Mouse (Mus musculus): ENCODE results near the gene Tapbp. TPM values are rescaled to one million over a fixed set of nuclear protein-coding genes. Genes with fewer than 3 reads are reported as not detected.

Gene Tapbp
- polyA plus RNA-seq, 1 experiment: 22.1 TPM

DNA sequence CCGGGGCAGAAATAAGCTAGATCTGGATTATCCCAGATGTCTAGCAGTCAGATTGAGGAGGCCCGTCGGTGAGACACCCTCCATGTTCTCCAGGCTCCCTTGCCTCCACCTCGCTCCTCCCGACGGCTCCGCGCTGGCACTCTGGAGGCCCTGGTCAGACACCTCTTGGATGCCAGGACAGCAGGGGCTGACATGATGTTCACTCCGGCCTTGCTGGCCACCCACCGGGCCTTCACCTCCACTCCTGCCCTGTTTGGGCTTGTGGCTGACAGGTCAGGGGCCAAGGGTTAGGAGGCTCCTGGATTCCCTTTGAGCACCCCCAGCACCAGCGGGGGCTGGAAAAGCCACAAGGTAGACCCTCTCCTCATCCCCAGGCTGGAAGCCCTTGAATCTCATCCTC is 16.2 kb downstream of the Tapbp start:
- TF ChIP-seq POLR2A (IDR thresholded peaks at IDR 0.05; ENCODE audit: extremely low read depth, insufficient read depth, low read length): no peak
- no peak for TF ChIP-seq CTCF (IDR thresholded peaks at IDR 0.05; ENCODE audit: extremely low read depth, insufficient read depth, low read length)

DNA sequence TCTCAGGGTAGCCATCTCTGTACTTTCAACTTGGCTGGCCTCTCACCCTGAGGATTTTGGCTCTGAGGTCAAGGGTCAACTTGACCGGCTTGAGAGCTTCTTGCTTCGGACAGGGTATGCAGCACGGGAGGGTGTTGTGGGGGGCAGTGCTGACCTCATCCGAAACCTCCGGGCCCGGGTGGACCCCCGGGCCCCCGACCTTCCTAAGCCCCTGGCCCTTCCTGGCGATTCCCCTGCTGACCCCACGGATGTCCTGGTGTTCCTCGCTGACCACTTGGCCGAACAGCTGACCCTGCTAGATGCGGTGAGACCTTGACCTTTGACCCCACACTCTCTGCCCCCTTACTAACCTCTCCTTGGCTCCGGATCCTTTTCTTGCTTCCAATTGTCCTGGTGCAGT is 16.7 kb downstream of the Tapbp start:
- no peak overlapping the region for H3K4me3 ChIP-seq (ENCODE audit: insufficient read depth, low read length)
- no peak overlapping the region for H3K27ac ChIP-seq (ENCODE audit: insufficient read depth, low read length)
- H3K4me1 ChIP-seq (ENCODE audit: control insufficient read depth, insufficient read depth, low read length): no peaks in the 10 kb centered on the region
- TF ChIP-seq POLR2A (IDR thresholded peaks at IDR 0.05; ENCODE audit: extremely low read depth, insufficient read depth, low read length): no peak
- no peak for TF ChIP-seq CTCF (IDR thresholded peaks at IDR 0.05; ENCODE audit: extremely low read depth, insufficient read depth, low read length)

More for the DNA sequence above, 16.2 kb downstream of the Tapbp start:
- Histone ChIP-seq H3K4me3 (ENCODE audit: insufficient read depth, low read length) (no peak overlapping the region), H3K4me1 (ENCODE audit: control insufficient read depth, insufficient read depth, low read length) (no peaks in the 10 kb centered on the region), H3K27ac (ENCODE audit: insufficient read depth, low read length) (no peak overlapping the region)

DNA sequence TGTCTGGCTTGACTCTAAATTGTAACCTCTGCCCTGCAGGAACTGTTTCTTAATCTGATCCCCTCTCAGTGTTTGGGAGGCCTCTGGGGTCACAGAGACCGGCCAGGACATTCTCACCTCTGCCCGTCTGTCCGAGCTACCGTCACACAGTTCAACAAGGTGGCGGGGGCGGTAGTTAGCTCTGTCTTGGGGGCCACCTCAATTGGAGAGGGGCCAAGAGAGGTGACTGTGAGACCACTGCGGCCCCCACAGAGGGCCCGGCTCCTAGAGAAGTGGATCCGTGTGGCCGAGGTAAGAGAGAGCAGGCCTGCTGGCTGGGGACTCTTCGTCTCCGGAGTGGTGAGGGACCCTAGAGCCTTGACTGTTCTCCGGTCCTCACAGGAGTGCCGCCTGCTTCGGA is 17.3 kb downstream of the Tapbp start:
- Histone ChIP-seq H3K4me1 (ENCODE audit: control insufficient read depth, insufficient read depth, low read length) (no peaks in the 10 kb centered on the region), H3K4me3 (ENCODE audit: insufficient read depth, low read length) (no peak overlapping the region), H3K27ac (ENCODE audit: insufficient read depth, low read length) (no peak overlapping the region)
- TF ChIP-seq POLR2A (IDR thresholded peaks at IDR 0.05; ENCODE audit: extremely low read depth, insufficient read depth, low read length): no peak
- no peak for TF ChIP-seq CTCF (IDR thresholded peaks at IDR 0.05; ENCODE audit: extremely low read depth, insufficient read depth, low read length)

DNA sequence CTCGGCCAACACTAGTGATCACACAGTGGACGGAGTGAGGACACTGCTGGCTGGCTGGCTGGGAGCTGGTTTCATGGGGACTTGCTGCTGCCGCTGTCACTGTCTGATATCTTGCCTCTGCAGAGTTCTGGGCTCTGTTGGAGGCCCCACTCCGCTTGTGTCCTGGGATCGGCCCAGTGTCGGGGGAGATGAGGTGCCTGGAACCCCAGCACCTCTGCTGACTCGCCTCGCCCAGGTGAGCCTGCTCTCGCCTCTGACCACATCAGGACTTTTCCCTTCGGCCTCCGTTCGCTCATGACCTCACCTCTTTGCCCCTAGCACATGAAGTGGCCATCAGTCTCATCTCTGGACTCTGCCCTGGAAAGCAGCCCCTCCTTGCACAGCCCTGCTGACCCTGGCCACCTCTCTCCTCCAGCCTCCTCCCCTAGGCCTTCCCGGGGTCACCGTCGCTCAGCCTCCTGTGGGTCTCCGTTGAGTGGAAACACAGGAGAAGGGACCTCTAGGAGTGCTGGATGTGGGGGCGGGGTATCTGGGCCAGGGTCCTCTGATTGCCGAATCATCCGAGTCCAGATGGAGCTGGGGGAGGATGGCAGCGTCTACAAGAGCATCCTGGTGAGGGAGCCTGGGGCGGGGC is 19.8 kb downstream of the Tapbp start:
- no peak overlapping the region for H3K4me3 ChIP-seq (ENCODE audit: insufficient read depth, low read length)
- TF ChIP-seq POLR2A (IDR thresholded peaks at IDR 0.05; ENCODE audit: extremely low read depth, insufficient read depth, low read length) (no peak), CTCF (IDR thresholded peaks at IDR 0.05; ENCODE audit: extremely low read depth, insufficient read depth, low read length) (no peak)
- no peak overlapping the region for H3K27ac ChIP-seq (ENCODE audit: insufficient read depth, low read length)
- H3K4me1 ChIP-seq (ENCODE audit: control insufficient read depth, insufficient read depth, low read length): no peaks in the 10 kb centered on the region

DNA sequence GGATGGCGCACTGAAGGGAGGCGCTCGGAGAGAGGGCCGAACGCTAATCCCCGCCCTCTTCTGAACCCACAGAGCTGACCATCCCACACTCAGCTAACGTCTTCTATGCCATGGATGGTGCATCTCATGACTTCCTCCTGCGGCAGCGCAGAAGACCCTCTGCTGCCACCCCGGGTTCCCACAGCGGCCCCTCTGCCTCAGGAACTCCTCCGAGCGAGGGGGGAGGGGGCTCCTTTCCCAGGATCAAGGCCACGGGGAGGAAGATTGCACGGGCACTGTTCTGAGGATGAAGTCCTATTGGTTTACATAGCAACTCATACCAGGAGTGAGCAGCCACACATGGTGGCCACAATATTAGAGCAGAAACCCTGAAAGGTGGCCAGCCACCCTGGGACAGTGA is 21.3 kb downstream of the Tapbp start:
- no peaks in the 10 kb centered on the region for H3K4me1 ChIP-seq (ENCODE audit: control insufficient read depth, insufficient read depth, low read length)
- TF ChIP-seq POLR2A (IDR thresholded peaks at IDR 0.05; ENCODE audit: extremely low read depth, insufficient read depth, low read length) (no peak), CTCF (IDR thresholded peaks at IDR 0.05; ENCODE audit: extremely low read depth, insufficient read depth, low read length) (no peak)
- H3K4me3 ChIP-seq (ENCODE audit: insufficient read depth, low read length): no peak overlapping the region
- no peak overlapping the region for H3K27ac ChIP-seq (ENCODE audit: insufficient read depth, low read length)

DNA sequence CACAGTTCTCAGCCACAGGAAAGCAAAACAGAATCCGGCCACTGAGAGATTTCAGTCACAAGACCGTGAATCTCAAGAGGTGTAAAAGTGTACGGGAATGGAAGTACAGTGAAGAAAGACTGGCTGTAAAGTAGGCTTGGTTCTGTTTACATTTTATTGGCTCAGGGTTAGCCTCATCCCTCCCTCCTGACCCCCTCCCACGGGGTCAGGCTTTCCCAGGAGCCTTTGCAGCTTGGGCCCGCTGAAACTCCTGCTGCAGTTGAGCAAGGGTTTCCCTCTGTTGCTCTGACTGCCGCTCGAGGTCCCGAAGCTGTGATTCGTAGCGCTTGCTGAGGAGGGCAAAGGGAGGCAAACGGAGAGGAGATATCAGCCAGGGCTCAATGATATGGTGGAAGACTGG is 23.1 kb downstream of the Tapbp start:
- no peak for TF ChIP-seq CTCF (IDR thresholded peaks at IDR 0.05; ENCODE audit: extremely low read depth, insufficient read depth, low read length)
- no peak for TF ChIP-seq POLR2A (IDR thresholded peaks at IDR 0.05; ENCODE audit: extremely low read depth, insufficient read depth, low read length)
- Histone ChIP-seq H3K27ac (ENCODE audit: insufficient read depth, low read length) (no peak overlapping the region), H3K4me3 (ENCODE audit: insufficient read depth, low read length) (no peak overlapping the region; the same call in 1 of the 2 replicates), H3K4me1 (ENCODE audit: control insufficient read depth, insufficient read depth, low read length) (no peaks in the 10 kb centered on the region)

DNA sequence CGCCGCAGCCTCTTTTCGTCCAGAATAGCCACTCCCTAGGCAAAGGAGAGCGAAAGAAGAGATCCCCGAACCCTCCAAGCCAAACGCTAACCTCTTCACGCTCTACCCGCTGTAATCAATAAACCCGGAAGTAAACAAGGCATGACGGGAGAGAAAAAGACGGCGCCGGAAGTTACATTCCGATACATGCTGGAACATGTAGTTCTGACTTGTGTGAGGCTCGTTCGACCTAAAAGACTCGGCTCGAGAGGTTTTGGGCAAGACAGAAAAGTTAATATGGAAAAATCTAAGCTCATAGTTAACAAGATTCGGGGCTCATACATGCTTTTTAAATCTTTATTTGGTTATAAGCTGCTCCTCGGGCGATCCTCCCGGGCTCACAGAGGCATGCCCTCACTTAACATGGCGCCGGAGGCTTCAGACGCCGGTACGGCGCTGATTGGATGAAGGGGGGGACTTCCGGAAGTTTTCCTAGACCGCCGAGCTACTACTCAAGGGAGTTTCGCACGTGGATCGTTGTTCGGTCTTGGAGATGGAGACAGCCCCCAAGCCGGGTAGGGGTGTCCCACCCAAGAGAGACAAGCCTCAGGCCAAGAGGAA is 24.6 kb downstream of the Tapbp start, which contains the start of the genes Pfdn6 and Wdr46:
Gene Pfdn6 (minus strand): TSS at position 138 of the 600 bp plus-strand sequence.
Gene Wdr46 (plus strand): TSS at position 455 of the 600 bp plus-strand sequence.
- Histone ChIP-seq H3K27ac (ENCODE audit: insufficient read depth, low read length) (peak within 1 kb of the TSS; percentile 53; the same call in 1 of the 2 replicates), H3K4me3 (ENCODE audit: insufficient read depth, low read length) (peak within 1 kb of the TSS; percentile 56), H3K4me1 (ENCODE audit: control insufficient read depth, insufficient read depth, low read length) (no peaks in the 10 kb centered on the region)
- TF ChIP-seq POLR2A (IDR thresholded peaks at IDR 0.05; ENCODE audit: extremely low read depth, insufficient read depth, low read length) (peak; percentile 46; the same call in 1 of the 2 replicates), CTCF (IDR thresholded peaks at IDR 0.05; ENCODE audit: extremely low read depth, insufficient read depth, low read length) (no peak)

DNA sequence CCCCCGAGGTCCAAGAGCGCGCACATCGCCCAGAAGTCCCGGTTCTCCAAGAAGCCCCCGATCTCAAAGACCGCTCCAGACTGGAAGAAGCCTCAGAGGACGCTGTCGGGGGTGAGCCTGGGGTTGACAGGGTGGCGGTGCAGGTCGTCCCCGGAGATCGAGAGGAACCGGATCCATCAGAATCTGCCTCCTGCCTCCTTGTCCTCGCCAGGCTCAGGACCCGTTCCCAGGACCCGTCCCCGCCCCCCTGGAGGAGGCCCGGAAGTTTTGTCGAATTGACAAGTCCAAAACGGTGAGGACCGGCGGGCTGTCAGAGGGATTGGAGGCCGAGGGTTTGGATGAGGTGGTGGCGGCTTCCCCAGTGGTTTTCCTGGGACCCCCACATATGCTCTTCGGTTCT is 25.3 kb downstream of the Tapbp start:
- Histone ChIP-seq H3K27ac (ENCODE audit: insufficient read depth, low read length) (no peak overlapping the region), H3K4me1 (ENCODE audit: control insufficient read depth, insufficient read depth, low read length) (no peaks in the 10 kb centered on the region), H3K4me3 (ENCODE audit: insufficient read depth, low read length) (peak overlapping the region; percentile 56)
- no peak for TF ChIP-seq POLR2A (IDR thresholded peaks at IDR 0.05; ENCODE audit: extremely low read depth, insufficient read depth, low read length)
- TF ChIP-seq CTCF (IDR thresholded peaks at IDR 0.05; ENCODE audit: extremely low read depth, insufficient read depth, low read length): no peak

DNA sequence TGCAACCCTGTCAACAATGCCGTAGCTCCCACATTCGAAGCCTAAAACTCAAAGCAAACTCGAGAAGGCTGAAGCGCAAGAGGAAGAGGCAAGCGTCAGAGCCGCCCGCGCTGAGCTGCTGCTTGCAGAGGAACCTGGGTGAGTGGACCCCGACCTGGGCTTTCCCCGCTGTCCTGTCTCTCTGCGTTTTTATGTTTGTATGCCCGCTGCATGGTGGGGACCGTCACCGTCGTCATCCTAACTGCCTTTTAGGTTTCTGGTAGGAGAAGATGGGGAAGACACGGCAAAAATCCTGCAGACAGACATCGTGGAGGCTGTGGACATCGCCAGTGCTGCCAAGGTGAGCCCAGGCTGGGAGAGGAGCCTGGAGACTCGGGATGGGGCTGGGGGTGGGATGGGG is 25.7 kb downstream of the Tapbp start:
- H3K4me1 ChIP-seq (ENCODE audit: control insufficient read depth, insufficient read depth, low read length): no peaks in the 10 kb centered on the region
- TF ChIP-seq CTCF (IDR thresholded peaks at IDR 0.05; ENCODE audit: extremely low read depth, insufficient read depth, low read length): no peak
- no peak for TF ChIP-seq POLR2A (IDR thresholded peaks at IDR 0.05; ENCODE audit: extremely low read depth, insufficient read depth, low read length)
- H3K4me3 ChIP-seq (ENCODE audit: insufficient read depth, low read length): peak overlapping the region; percentile 56
- H3K27ac ChIP-seq (ENCODE audit: insufficient read depth, low read length): no peak overlapping the region

DNA sequence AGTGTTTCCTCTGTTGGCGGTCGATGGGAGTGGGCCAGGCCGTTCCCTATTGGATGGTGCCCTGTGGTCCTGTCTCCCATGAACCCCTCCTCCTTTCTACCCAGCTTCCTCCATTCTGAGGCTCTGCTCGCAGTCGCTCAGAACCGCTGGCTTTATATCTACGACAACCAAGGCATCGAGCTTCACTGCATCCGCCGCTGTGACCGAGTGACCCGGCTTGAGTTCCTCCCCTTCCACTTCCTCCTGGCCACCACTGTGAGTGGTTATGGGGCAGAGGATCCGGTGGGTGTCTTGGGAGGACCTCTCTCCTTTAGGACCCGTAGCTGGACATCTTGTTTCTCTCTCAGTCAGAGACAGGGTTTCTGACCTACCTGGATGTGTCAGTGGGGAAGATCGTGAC is 27.8 kb downstream of the Tapbp start:
- Histone ChIP-seq H3K4me3 (ENCODE audit: insufficient read depth, low read length) (no peak overlapping the region), H3K27ac (ENCODE audit: insufficient read depth, low read length) (no peak overlapping the region), H3K4me1 (ENCODE audit: control insufficient read depth, insufficient read depth, low read length) (no peaks in the 10 kb centered on the region)
- TF ChIP-seq POLR2A (IDR thresholded peaks at IDR 0.05; ENCODE audit: extremely low read depth, insufficient read depth, low read length): no peak
- TF ChIP-seq CTCF (IDR thresholded peaks at IDR 0.05; ENCODE audit: extremely low read depth, insufficient read depth, low read length): no peak

Data from cortical plate, adult 2 months (tissue).